8 mouse cellular contexts compared by ENCODE assay signal in genomic region chr17:34981690-34982180, GRCm38 (mm10). TPM values are rescaled to one million over a fixed set of nuclear protein-coding genes. Genes with fewer than 3 reads are reported as not detected.
DNase-seq lines count a peak whose midpoint lies in the region; ATAC-seq and TF ChIP-seq lines count a peak whose summit lies in the region.

Gene Lsm2 (plus strand): TSS chr17:34981862.

- WGBS in bone marrow, adult 2 months = under 1% methylated on average over 58 of the region's 58 CpGs
- under 1% methylated on average over 58 of the region's 58 CpGs for WGBS in embryonic facial prominence, embryonic 15.5 days
- WGBS in kidney, embryonic 14.5 days = 1% methylated on average over 57 of the region's 58 CpGs
- WGBS in limb, embryonic 15.5 days = under 1% methylated on average over 58 of the region's 58 CpGs

- peak; percentile 60; the same call in 1 of the 2 replicates for TF ChIP-seq POLR2A in bone marrow, adult 2 months (IDR thresholded peaks at IDR 0.05; ENCODE audit: borderline replicate concordance, control insufficient read depth, low read depth, low read length)

- H3K36me3 ChIP-seq in embryonic facial prominence, embryonic 15.5 days = peaks cover 19% of the 10 kb centered on the region
- H3K36me3 ChIP-seq in kidney, embryonic 14.5 days (ENCODE audit: control insufficient read depth, insufficient read depth, low read length) = peaks cover 19% of the 10 kb centered on the region
- H3K36me3 ChIP-seq in limb, embryonic 15.5 days = peaks cover 19% of the 10 kb centered on the region

- TF ChIP-seq CTCF in bone marrow, adult 2 months (IDR thresholded peaks at IDR 0.05; ENCODE audit: control insufficient read depth, insufficient read depth, low read length) = no peak

- no peaks in the 10 kb centered on the region for H3K27me3 ChIP-seq in embryonic facial prominence, embryonic 15.5 days
- H3K27me3 ChIP-seq in kidney, embryonic 14.5 days (ENCODE audit: control insufficient read depth, insufficient read depth, low read length) = no peaks in the 10 kb centered on the region
- H3K27me3 ChIP-seq in limb, embryonic 15.5 days = no peaks in the 10 kb centered on the region

- peaks cover 2% of the 10 kb centered on the region for H3K4me1 ChIP-seq in bone marrow, adult 2 months (ENCODE audit: control insufficient read depth, insufficient read depth, low read length)
- H3K4me1 ChIP-seq in embryonic facial prominence, embryonic 15.5 days = peaks cover 14% of the 10 kb centered on the region
- peaks cover 8% of the 10 kb centered on the region; the same call in 1 of the 2 replicates for H3K4me1 ChIP-seq in kidney, embryonic 14.5 days (ENCODE audit: control insufficient read depth, insufficient read depth, low read length)
- H3K4me1 ChIP-seq in limb, embryonic 15.5 days = peaks cover 21% of the 10 kb centered on the region

- no peaks in the 10 kb centered on the region for H3K9me3 ChIP-seq in embryonic facial prominence, embryonic 15.5 days (replicated peaks)
- H3K9me3 ChIP-seq in kidney, embryonic 14.5 days (ENCODE audit: control insufficient read depth, low read length) = no peaks in the 10 kb centered on the region
- no peaks in the 10 kb centered on the region for H3K9me3 ChIP-seq in limb, embryonic 15.5 days

- H3K4me3 ChIP-seq in bone marrow, adult 2 months (replicated peaks; ENCODE audit: control insufficient read depth, low read depth, low read length) = peak within 1 kb of the TSS; percentile 92
- peak within 1 kb of the TSS; percentile 88 for H3K4me3 ChIP-seq in embryonic facial prominence, embryonic 15.5 days (replicated peaks)
- H3K4me3 ChIP-seq in kidney, embryonic 14.5 days (ENCODE audit: low read length) = peak within 1 kb of the TSS; percentile 84
- peak within 1 kb of the TSS; percentile 87 for H3K4me3 ChIP-seq in limb, embryonic 15.5 days

- DNase-seq in 3T3-L1 (ENCODE audit: low read depth, low spot score) = peak; percentile 96
- DNase-seq in heart, adult 9 months (ENCODE audit: low spot score in 2 of 2) = peak; percentile 93 to 94
- peak; percentile 84 to 88 for DNase-seq in monocyte, adult 2 months (ENCODE audit: low read depth in 1 of 2, low spot score in 2 of 2)
- peak; percentile 92 for DNase-seq in spleen, postnatal 36 days (ENCODE audit: low spot score in 2 of 2)

- H3K27ac ChIP-seq in bone marrow, adult 2 months (ENCODE audit: control insufficient read depth, insufficient read depth, low read depth, low read length, poor library complexity) = peak within 1 kb of the TSS; percentile 95
- H3K27ac ChIP-seq in embryonic facial prominence, embryonic 15.5 days (replicated peaks) = peak within 1 kb of the TSS; percentile 99
- H3K27ac ChIP-seq in kidney, embryonic 14.5 days (ENCODE audit: low read depth, low read length) = peak within 1 kb of the TSS; percentile 99
- peak within 1 kb of the TSS; percentile 100 for H3K27ac ChIP-seq in limb, embryonic 15.5 days

- peak within 1 kb of the TSS; percentile 87 for H3K4me2 ChIP-seq in embryonic facial prominence, embryonic 15.5 days (replicated peaks)
- H3K4me2 ChIP-seq in kidney, embryonic 14.5 days (replicated peaks; ENCODE audit: low read depth, low read length) = peak within 1 kb of the TSS; percentile 71
- peak within 1 kb of the TSS; percentile 83 for H3K4me2 ChIP-seq in limb, embryonic 15.5 days

- H3K9ac ChIP-seq in embryonic facial prominence, embryonic 15.5 days = peak within 1 kb of the TSS; percentile 90
- peak within 1 kb of the TSS; percentile 94 for H3K9ac ChIP-seq in kidney, embryonic 14.5 days (ENCODE audit: low read depth, low read length)
- peak within 1 kb of the TSS; percentile 91 for H3K9ac ChIP-seq in limb, embryonic 15.5 days

- ATAC-seq in embryonic facial prominence, embryonic 15.5 days (ENCODE audit: insufficient number of reproducible peaks, low FRiP score, low TSS enrichment, low read depth) = peak; percentile 94
- ATAC-seq in kidney, embryonic 14.5 days (ENCODE audit: low FRiP score, low TSS enrichment) = peak; percentile 95
- ATAC-seq in limb, embryonic 15.5 days (ENCODE audit: insufficient number of reproducible peaks, low FRiP score, low TSS enrichment, low read depth) = peak; percentile 88

RNA-seq across cellular contexts. Expression of gene Lsm2, which starts in this region (rescaled TPM):
- polyA plus RNA-seq in bone marrow, adult 2 months (2011; ENCODE audit: insufficient read depth, insufficient read length, low replicate concordance, missing spikeins) = 70.0 and 84.5 TPM in 2 replicates
- 163 and 173 TPM in 2 replicates for polyA plus RNA-seq in embryonic facial prominence, embryonic 15.5 days (2015; fragmentation: Nextera tagmentation; extraction: Ambion mirVana)
- polyA plus RNA-seq in kidney, embryonic 14.5 days (2014; fragmentation: Nextera tagmentation; extraction: Ambion mirVana) = 240 and 246 TPM in 2 replicates
- 143 and 159 TPM in 2 replicates for polyA plus RNA-seq in limb, embryonic 15.5 days (2015; fragmentation: Nextera tagmentation; extraction: Ambion mirVana)

Comparison
In these comparisons a context has a peak if more than half of its experiments do, and no peak if none do; other contexts are left out.
1. Peak in every context shown above with its lines: DNase-seq, ATAC-seq, H3K4me3 ChIP-seq and H3K27ac ChIP-seq.